Mouse (Mus musculus) heart, adult 2 months (tissue): ENCODE data around the gene Smug1.

ENCODE experiments used
- CTCF ChIP-seq: fragments of 200-600 bp; IDR thresholded peaks from 2 replicates; pipeline ENCODE4 v1.8.1; 2022; ENCODE audit warnings: antibody characterized with exemption, mild to moderate bottlenecking, moderate library complexity
- EP300 ChIP-seq: fragments of 200-500 bp; IDR thresholded peaks from 2 replicates; pipeline ENCODE4 v1.6.1; 2011; ENCODE audit warnings: low read depth, low read length, control low read depth; ENCODE audit not compliant: insufficient read depth
- POLR2A ChIP-seq: fragments of 200-500 bp; IDR thresholded peaks from 2 replicates; pipeline ENCODE4 v1.6.1; 2011; ENCODE audit warnings: mild to moderate bottlenecking, low read depth, low read length, control low read depth; ENCODE audit not compliant: insufficient read depth

GRCm38 (mm10) chr15:103120594-103120993, 46.3 kb downstream of the Smug1 start:
- TF ChIP-seq POLR2A = no peak
- no peak for TF ChIP-seq CTCF
- TF ChIP-seq EP300 = no peak
